Mouse (Mus musculus): Measurements from ENCODE around the gene Tstd2. TPM values are rescaled to one million over a fixed set of nuclear protein-coding genes. Genes with fewer than 3 reads are reported as not detected.

Gene Tstd2
- polyA plus RNA-seq, 1 experiment from 2014 or later, result 25.3 TPM

Other genes starting within 250 kb of the Tstd2 start
- gene Ccdc180, start 248.4 kb downstream of the Tstd2 start, polyA plus RNA-seq (2015; fragmentation: Nextera tagmentation; extraction: Ambion mirVana), result 0.15 and 0.16 TPM in 2 replicates
- 31.5 and 36.6 TPM in 2 replicates for gene Tdrd7, start 173.4 kb downstream of the Tstd2 start, polyA plus RNA-seq (2015; fragmentation: Nextera tagmentation; extraction: Ambion mirVana)
- 3.2 and 4.0 TPM in 2 replicates for gene Tmod1, start 99.8 kb downstream of the Tstd2 start, polyA plus RNA-seq (2015; fragmentation: Nextera tagmentation; extraction: Ambion mirVana)
- 57.4 and 63.0 TPM in 2 replicates for gene Ncbp1, start 81 bp downstream of the Tstd2 start, polyA plus RNA-seq (2015; fragmentation: Nextera tagmentation; extraction: Ambion mirVana)
- 16.3 and 17.0 TPM in 2 replicates for gene Xpa, start 57.6 kb upstream of the Tstd2 start, polyA plus RNA-seq (2015; fragmentation: Nextera tagmentation; extraction: Ambion mirVana)
- gene Foxe1, start 204.9 kb upstream of the Tstd2 start, polyA plus RNA-seq (2015; fragmentation: Nextera tagmentation; extraction: Ambion mirVana), result not detected in 2 replicates